Mouse (Mus musculus): ENCODE data around the gene Smim6. TPM values are rescaled to one million over a fixed set of nuclear protein-coding genes. Genes with fewer than 3 reads are reported as not detected.

The Smim6 gene
- polyA plus RNA-seq (2012; rRNA removed) = 0.61 and 0.83 TPM in 2 replicates

GRCm38 (mm10) chr11:115911632-115912376 is at the start of gene Smim6:
TSS of gene Smim6 (plus strand) at chr11:115912017.

DNA sequence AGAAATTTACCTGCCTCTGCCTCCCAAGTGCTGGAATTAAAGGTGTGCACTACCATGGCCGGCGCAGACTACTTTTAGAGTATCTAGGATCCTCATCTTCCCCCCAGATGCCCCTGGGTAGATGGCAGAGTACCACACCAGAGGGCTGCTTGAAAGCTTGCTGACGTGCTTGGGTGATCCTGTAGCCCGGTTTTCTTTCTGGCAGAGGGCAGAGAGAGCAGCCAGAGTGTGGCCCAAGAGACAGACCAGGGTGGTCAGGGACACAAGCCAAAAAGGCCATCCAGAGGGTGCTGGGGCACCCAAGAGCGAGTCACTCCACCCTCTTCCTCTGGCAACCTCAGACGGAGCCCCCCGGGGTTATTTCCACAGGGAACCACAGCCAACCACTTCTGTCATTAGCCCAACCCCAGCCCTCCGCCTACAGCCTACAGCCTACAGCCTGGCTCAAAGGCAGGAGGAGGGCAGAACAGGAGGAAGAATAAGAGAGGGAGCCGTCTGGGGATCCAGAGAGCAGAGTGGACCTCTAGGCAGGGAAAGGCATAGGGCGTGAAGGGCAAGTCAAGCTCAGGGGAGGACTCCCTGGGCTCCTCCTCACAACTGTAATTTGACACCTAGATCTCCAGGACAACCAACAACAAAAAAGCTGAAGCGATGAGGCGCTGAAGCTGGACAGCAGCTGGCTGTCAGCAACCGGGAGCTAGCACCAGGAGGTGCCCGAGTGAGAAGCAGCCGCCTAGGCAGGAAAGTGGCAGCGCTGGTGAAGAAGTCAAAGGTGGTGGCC is 12.1 kb upstream of the Smim6 start, which contains the start of gene Smim5:
Smim5 (plus strand) TSS at position 481 of the 781 bp plus-strand sequence.

DNA sequence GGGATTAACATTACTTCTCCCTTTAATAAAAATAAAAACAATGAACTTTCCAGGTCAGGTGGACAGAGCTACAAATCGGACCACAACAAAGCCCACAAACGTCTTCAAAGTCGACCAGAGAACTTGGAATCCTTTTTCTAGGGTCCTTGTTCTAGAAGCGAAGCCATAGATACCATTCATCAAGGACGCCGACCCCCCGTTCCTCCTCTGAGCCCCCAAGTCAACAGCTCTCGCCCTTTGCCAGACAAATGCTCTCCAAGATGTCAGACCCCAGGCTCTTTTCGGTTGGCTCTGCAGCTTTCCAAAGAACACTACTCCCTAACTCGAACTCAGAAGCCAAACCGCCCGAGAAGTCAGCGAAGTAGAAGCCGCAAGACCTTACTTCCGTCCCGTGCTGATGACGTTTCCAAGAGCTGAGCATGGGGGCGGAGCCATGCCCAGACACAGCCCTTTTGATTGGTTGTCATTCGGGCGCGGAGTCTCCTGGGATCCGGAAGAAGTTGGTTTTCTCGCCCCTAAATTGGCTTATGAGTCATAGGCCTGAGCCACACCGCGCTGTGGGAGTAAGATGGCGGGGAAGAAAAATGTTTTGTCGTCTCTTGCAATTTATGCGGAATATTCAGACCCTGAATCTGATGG is 21.4 kb downstream of the Smim6 start, which contains the start of the genes Sap30bp and Recql5:
Sap30bp (plus strand) TSS at position 175 of the 639 bp plus-strand sequence.
Recql5 (minus strand) TSS at position 370 of the 639 bp plus-strand sequence.

Other genes starting within 250 kb of the Smim6 start
- 41.2 and 50.6 TPM in 2 replicates for gene Grb2, start 203.4 kb upstream of the Smim6 start, polyA plus RNA-seq (2012; rRNA removed)
- gene Tmem94, start 146.6 kb upstream of the Smim6 start, polyA plus RNA-seq (2012; rRNA removed) = 119 and 128 TPM in 2 replicates
- 60.9 and 66.5 TPM in 2 replicates for gene Caskin2, start 98.4 kb upstream of the Smim6 start, polyA plus RNA-seq (2012; rRNA removed)
- 57.5 and 75.8 TPM in 2 replicates for gene Tsen54, start 97.3 kb upstream of the Smim6 start, polyA plus RNA-seq (2012; rRNA removed)
- 56.8 and 75.3 TPM in 2 replicates for gene Llgl2, start 88.0 kb upstream of the Smim6 start, polyA plus RNA-seq (2012; rRNA removed)
- gene Myo15b, start 53.6 kb upstream of the Smim6 start, polyA plus RNA-seq (2012; rRNA removed) = 7.9 TPM in 2 replicates
- 11.2 and 12.7 TPM in 2 replicates for gene Smim5, start 12.1 kb upstream of the Smim6 start, polyA plus RNA-seq (2012; rRNA removed)
- 48.2 and 49.0 TPM in 2 replicates for gene Sap30bp, start 21.3 kb downstream of the Smim6 start, polyA plus RNA-seq (2012; rRNA removed)
- gene Recql5, start 21.5 kb downstream of the Smim6 start, polyA plus RNA-seq (2012; rRNA removed) = 20.5 and 28.0 TPM in 2 replicates
- 14.6 and 16.3 TPM in 2 replicates for gene Itgb4, start 62.7 kb downstream of the Smim6 start, polyA plus RNA-seq (2012; rRNA removed)
- gene Galk1, start 100.7 kb downstream of the Smim6 start, polyA plus RNA-seq (2012; rRNA removed) = 122 and 133 TPM in 2 replicates
- gene H3f3b, start 115.9 kb downstream of the Smim6 start, polyA plus RNA-seq (2012; rRNA removed) = 164 and 167 TPM in 2 replicates
- gene Unk, start 118.3 kb downstream of the Smim6 start, polyA plus RNA-seq (2012; rRNA removed) = 63.2 and 87.9 TPM in 2 replicates
- 17.8 and 23.6 TPM in 2 replicates for gene Unc13d, start 165.9 kb downstream of the Smim6 start, polyA plus RNA-seq (2012; rRNA removed)
- 238 and 344 TPM in 2 replicates for gene Wbp2, start 175.0 kb downstream of the Smim6 start, polyA plus RNA-seq (2012; rRNA removed)
- 72.1 and 83.3 TPM in 2 replicates for gene Trim47, start 215.2 kb downstream of the Smim6 start, polyA plus RNA-seq (2012; rRNA removed)
- gene Trim65, start 219.1 kb downstream of the Smim6 start, polyA plus RNA-seq (2012; rRNA removed) = 16.1 and 17.8 TPM in 2 replicates
- 50.6 and 52.5 TPM in 2 replicates for gene Mrpl38, start 226.9 kb downstream of the Smim6 start, polyA plus RNA-seq (2012; rRNA removed)

All from ovary, adult 2 months (tissue).